Mouse (Mus musculus): ENCODE results near the gene Kat2b.
"Not testable (repeated sequence)": the region's sequence is repeated elsewhere in the genome, so short reads cannot be mapped to it uniquely, and the experiment has no call there.

DNA sequence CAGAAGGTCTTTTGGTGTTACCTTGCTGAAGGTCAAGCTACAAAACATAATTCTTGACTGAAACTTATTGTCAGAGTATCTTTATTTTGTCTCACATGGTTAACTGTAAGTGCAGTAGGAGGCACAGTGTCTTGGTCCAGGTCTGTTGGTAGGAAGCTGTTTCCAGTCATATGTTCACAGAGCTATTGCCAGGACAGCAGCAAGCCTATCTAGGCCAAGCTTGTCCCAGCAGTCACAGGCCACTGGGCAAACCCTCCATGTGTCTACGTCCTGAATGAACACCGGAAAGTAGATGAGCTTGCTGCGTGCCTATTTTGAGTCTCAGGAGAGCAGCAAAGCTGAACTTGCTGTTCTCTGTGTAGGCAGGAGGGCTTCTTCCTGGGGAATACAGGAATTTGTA is 152.3 kb downstream of the Kat2b start:
- TF ChIP-seq CTCF, EP300 (IDR thresholded peaks at IDR 0.05): not testable (repeated sequence)

Data from lung, postnatal 0 days (tissue).